Mouse (Mus musculus) embryonic facial prominence, embryonic 14.5 days (tissue): ENCODE measurements around the gene Odf2. TPM values are rescaled to one million over a fixed set of nuclear protein-coding genes. Genes with fewer than 3 reads are reported as not detected.
"Not testable (repeated sequence)": the region's sequence is repeated elsewhere in the genome, so short reads cannot be mapped to it uniquely, and the experiment has no call there.

ENCODE experiments used
- ATAC-seq: fragments of 200-750 bp; cut with Nextera tagmentation; 2 replicates; pipeline ENCODE4 v1.8.0; 2017; ENCODE audit warnings: low read depth, moderate number of reproducible peaks, moderate TSS enrichment
- DNase-seq: peaks from one replicate; pipeline ENCODE4 v3.0.0-alpha.2; 2015; ENCODE audit warnings: low spot score
- H3K27ac ChIP-seq: fragments of 300-500 bp; sonication (generic); replicated peaks from 2 replicates; pipeline ENCODE4 v1.5.1; 2014; ENCODE audit warnings: low read depth, mild to moderate bottlenecking, low read length, moderate library complexity
- H3K27me3 ChIP-seq: fragments of 300-500 bp; sonication (generic); replicated peaks from 2 replicates; pipeline ENCODE4 v1.6.1; 2014; ENCODE audit warnings: low read length; ENCODE audit not compliant: control insufficient read depth, insufficient read depth
- H3K36me3 ChIP-seq: fragments of 300-500 bp; sonication (generic); 2 replicates; pipeline ENCODE4 v1.6.1; 2014; ENCODE audit warnings: low read length, mixed read lengths; ENCODE audit not compliant: control insufficient read depth, insufficient read depth
- H3K4me1 ChIP-seq: fragments of 300-500 bp; sonication (generic); 2 replicates; pipeline ENCODE4 v1.6.1; 2014; ENCODE audit warnings: antibody characterized with exemption, low read length; ENCODE audit not compliant: control insufficient read depth, insufficient read depth
- H3K4me2 ChIP-seq: fragments of 300-500 bp; sonication (generic); 2 replicates; pipeline ENCODE4 v1.6.1; 2014; ENCODE audit warnings: low read depth, mild to moderate bottlenecking, low read length, moderate library complexity, mixed read lengths
- H3K4me3 ChIP-seq: fragments of 300-500 bp; sonication (generic); 2 replicates; pipeline ENCODE4 v1.5.1; 2014; ENCODE audit warnings: low read depth, mild to moderate bottlenecking, low read length
- H3K9ac ChIP-seq: fragments of 300-500 bp; sonication (generic); 2 replicates; pipeline ENCODE4 v1.6.1; 2014; ENCODE audit warnings: low read depth, mild to moderate bottlenecking, low read length, moderate library complexity, mixed read lengths
- H3K9me3 ChIP-seq: fragments of 300-500 bp; sonication (generic); 2 replicates; pipeline ENCODE4 v1.6.1; 2016; ENCODE audit warnings: low read length; ENCODE audit not compliant: control insufficient read depth
- WGBS: fragments of 180-500 bp; shearing (Covaris S2); extraction: QIAGEN DNeasy Blood & Tissue Kit; methylation state at CpG from one replicate; pipeline ENCODE4 v1.1.7; 2014; 5-methylcytosine and 5-hydroxymethylcytosine counted together
- polyA plus RNA-seq: library from polyadenylated mRNA; unstranded; fragments of >200 nt; fragmentation: Nextera tagmentation; extraction: Ambion mirVana; gene quantifications from 2 replicates; pipeline ENCODE4 v1.2.1, GENCODE M21; 2014

Gene Odf2
- polyA plus RNA-seq, 1 experiment from 2014 or later, result 35.6 TPM

- ATAC-seq, H3K27me3 ChIP-seq, H3K4me1 ChIP-seq, H3K9ac ChIP-seq, H3K4me2 ChIP-seq, DNase-seq, H3K9me3 ChIP-seq, H3K4me3 ChIP-seq, H3K27ac ChIP-seq: not testable (repeated sequence)
- H3K36me3 ChIP-seq, result peaks cover 89% of the 10 kb centered on the region
- 89% methylated on average over 2 of the region's 2 CpGs for WGBS
Observed at GRCm38 (mm10) chr2:29908171-29908570, 19.1 kb downstream of the Odf2 start.

DNA sequence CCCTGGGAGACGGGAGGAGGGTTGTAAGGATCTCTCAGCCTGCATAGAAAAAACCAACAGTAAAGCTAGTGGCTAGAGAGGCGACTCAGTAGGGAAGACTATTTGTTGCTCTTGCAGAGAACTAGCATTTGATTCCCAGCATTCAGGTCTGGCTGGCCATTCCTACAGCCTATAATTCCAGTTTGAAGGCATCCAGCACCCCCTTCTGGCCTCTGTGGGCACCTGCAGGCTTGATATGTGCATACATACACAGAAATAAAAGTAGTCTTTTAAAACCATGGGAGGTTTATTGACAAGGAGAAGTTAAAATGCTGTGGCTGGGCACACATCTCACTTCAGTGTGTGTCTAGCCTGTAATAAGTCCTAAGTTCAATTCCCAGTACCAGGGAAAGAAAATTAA, 21.0 kb downstream of the Odf2 start:
- H3K27ac ChIP-seq, result no peak overlapping the region
- no peak for ATAC-seq
- no peak overlapping the region for H3K9ac ChIP-seq
- no peak overlapping the region for H3K4me2 ChIP-seq
- no peaks in the 10 kb centered on the region for H3K4me1 ChIP-seq
- WGBS, result 87% methylated on average over 2 of the region's 2 CpGs
- H3K4me3 ChIP-seq, result no peak overlapping the region
- no peaks in the 10 kb centered on the region for H3K9me3 ChIP-seq
- H3K36me3 ChIP-seq, result peaks cover 87% of the 10 kb centered on the region
- DNase-seq, result no peak
- H3K27me3 ChIP-seq, result no peaks in the 10 kb centered on the region

- no peak overlapping the region for H3K27ac ChIP-seq
- ATAC-seq, result no peak
- DNase-seq, result no peak
- no peak overlapping the region for H3K4me3 ChIP-seq
- WGBS, result 96% methylated on average over 11 of the region's 11 CpGs
- no peaks in the 10 kb centered on the region for H3K9me3 ChIP-seq
- H3K36me3 ChIP-seq, result peaks cover 89% of the 10 kb centered on the region
- no peaks in the 10 kb centered on the region for H3K27me3 ChIP-seq
- no peak overlapping the region for H3K4me2 ChIP-seq
- H3K4me1 ChIP-seq, result no peaks in the 10 kb centered on the region
- H3K9ac ChIP-seq, result no peak overlapping the region
Observed at GRCm38 (mm10) chr2:29917621-29918020, 28.6 kb downstream of the Odf2 start.

GRCm38 (mm10) chr2:29922011-29922410, 33.0 kb downstream of the Odf2 start:
- Histone ChIP-seq H3K4me2 (no peak overlapping the region), H3K4me1 (no peaks in the 10 kb centered on the region), H3K9ac (no peak overlapping the region), H3K9me3 (no peaks in the 10 kb centered on the region), H3K27me3 (no peaks in the 10 kb centered on the region), H3K36me3 (peaks cover 90% of the 10 kb centered on the region), H3K4me3 (no peak overlapping the region), H3K27ac (no peak overlapping the region)
- 58% methylated on average over 11 of the region's 11 CpGs for WGBS
- DNase-seq (peak; percentile 66), ATAC-seq (0 out of 2 replicates have a peak, but pooled peaks have one; percentile 30)

DNA sequence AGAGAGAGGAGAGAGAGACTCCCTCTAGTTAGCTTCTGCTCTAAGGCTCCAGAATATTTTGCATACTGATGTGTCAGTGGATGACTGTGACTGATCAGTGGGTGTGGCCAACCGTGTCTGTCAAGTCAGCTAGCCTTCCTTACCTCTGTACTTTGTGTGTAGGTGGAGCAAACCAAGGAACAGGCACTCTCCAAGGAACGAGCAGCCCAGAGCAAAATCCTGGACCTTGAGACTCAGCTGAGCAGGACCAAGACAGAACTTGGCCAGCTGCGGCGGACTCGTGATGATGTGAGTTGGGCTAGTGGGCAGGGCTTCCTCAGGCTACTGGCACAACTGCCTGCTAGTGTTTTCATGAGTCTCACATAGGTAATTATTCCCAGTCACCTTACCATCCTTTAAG, 37.5 kb downstream of the Odf2 start:
- Histone ChIP-seq H3K4me2 (no peak overlapping the region), H3K4me3 (no peak overlapping the region), H3K36me3 (peaks cover 96% of the 10 kb centered on the region), H3K4me1 (no peaks in the 10 kb centered on the region), H3K27ac (no peak overlapping the region), H3K9me3 (no peaks in the 10 kb centered on the region), H3K27me3 (no peaks in the 10 kb centered on the region), H3K9ac (no peak overlapping the region)
- DNase-seq (no peak), ATAC-seq (no peak)
- 90% methylated on average over 5 of the region's 5 CpGs for WGBS

- Histone ChIP-seq H3K36me3 (peaks cover 59% of the 10 kb centered on the region), H3K9ac (no peak overlapping the region), H3K4me3 (no peak overlapping the region), H3K9me3 (no peaks in the 10 kb centered on the region), H3K4me1 (no peaks in the 10 kb centered on the region), H3K4me2 (no peak overlapping the region), H3K27ac (no peak overlapping the region), H3K27me3 (no peaks in the 10 kb centered on the region)
- ATAC-seq, result no peak
- WGBS, result 87% methylated on average over 10 of the region's 10 CpGs
- DNase-seq, result no peak
Observed at GRCm38 (mm10) chr2:29930506-29930905, 41.5 kb downstream of the Odf2 start.

GRCm38 (mm10) chr2:29931194-29931593, 42.2 kb downstream of the Odf2 start:
- H3K4me3 ChIP-seq, result no peak overlapping the region
- peaks cover 52% of the 10 kb centered on the region for H3K36me3 ChIP-seq
- H3K9me3 ChIP-seq, result no peaks in the 10 kb centered on the region
- H3K4me1 ChIP-seq, result peaks cover 6% of the 10 kb centered on the region
- 85% methylated on average over 6 of the region's 6 CpGs for WGBS
- H3K27me3 ChIP-seq, result no peaks in the 10 kb centered on the region
- no peak for ATAC-seq
- H3K4me2 ChIP-seq, result no peak overlapping the region
- no peak overlapping the region for H3K27ac ChIP-seq
- DNase-seq, result no peak
- no peak overlapping the region for H3K9ac ChIP-seq

GRCm38 (mm10) chr2:29934906-29935599, 46.0 kb downstream of the Odf2 start, which contains the start of gene Gle1:
Gene Gle1, plus strand, starts transcription at chr2:29935426.
- ATAC-seq (peak; percentile 97), DNase-seq (peak; percentile 96)
- Histone ChIP-seq H3K27ac (peak within 1 kb of the TSS; percentile 82), H3K27me3 (no peaks in the 10 kb centered on the region), H3K9ac (peak within 1 kb of the TSS; percentile 67), H3K9me3 (no peaks in the 10 kb centered on the region), H3K36me3 (peaks cover 45% of the 10 kb centered on the region), H3K4me2 (peak within 1 kb of the TSS; percentile 73), H3K4me3 (peak within 1 kb of the TSS; percentile 72), H3K4me1 (peaks cover 7% of the 10 kb centered on the region)
- WGBS, result 4% methylated on average over 35 of the region's 44 CpGs

DNA sequence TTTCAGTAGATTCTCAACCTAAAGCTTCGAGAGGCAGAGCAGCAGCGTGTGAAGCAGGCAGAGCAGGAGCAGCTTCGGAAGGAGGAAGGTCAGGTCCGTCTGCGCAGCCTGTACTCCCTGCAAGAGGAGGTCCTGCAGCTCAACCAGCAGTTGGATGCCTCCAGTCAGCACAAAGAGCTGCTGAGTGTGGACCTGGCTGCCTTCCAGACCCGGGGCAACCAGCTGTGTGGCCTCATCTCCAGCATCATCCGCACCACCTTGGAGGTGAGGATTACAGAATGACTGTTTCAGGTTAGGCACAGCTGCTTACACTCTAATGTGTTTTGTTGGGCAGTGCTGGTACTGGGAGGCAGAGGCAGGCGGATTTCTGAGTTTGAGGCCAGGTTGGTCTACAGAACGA, 51.1 kb downstream of the Odf2 start:
- Histone ChIP-seq H3K9me3 (no peaks in the 10 kb centered on the region), H3K27ac (no peak overlapping the region), H3K9ac (no peak overlapping the region), H3K4me2 (no peak overlapping the region), H3K4me1 (peaks cover 7% of the 10 kb centered on the region), H3K27me3 (no peaks in the 10 kb centered on the region), H3K4me3 (no peak overlapping the region), H3K36me3 (peaks cover 79% of the 10 kb centered on the region)
- 92% methylated on average over 9 of the region's 9 CpGs for WGBS
- ATAC-seq (no peak), DNase-seq (no peak)
